Mouse (Mus musculus) bone marrow, adult 2 months (tissue): ENCODE data around the gene Klf2.

ENCODE experiments used
- CTCF ChIP-seq: fragments of 200-500 bp; IDR thresholded peaks from 2 replicates; pipeline ENCODE4 v1.5.1; 2011; ENCODE audit warnings: low read length, control low read depth; ENCODE audit not compliant: control insufficient read depth, insufficient read depth
- POLR2A ChIP-seq: fragments of 200-500 bp; IDR thresholded peaks from 2 replicates; pipeline ENCODE4 v1.6.1; 2011; ENCODE audit warnings: low read depth, mild to moderate bottlenecking, control low read depth, low read length, borderline replicate concordance; ENCODE audit not compliant: control insufficient read depth

DNA sequence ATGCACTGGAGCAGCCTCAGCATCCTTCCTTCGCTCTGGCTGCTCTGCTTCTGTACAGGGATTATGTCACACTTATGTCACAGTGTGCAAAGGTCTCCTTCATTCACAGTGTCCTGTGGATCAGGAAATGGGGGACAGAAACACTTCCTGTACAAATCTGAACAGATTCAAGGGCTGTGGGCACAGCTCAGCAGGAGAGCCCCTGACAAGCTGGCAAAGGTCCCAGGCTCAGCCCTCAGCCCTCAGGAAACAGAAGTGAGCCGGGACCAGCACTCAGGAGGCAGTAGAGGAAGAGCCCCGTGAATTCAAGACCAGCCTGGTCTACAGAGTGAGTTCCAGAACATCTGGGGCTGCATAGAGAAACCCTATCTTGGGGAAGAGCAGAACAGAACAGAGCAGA is 37.2 kb upstream of the Klf2 start:
- no peak for TF ChIP-seq CTCF
- no peak for TF ChIP-seq POLR2A
